Mouse (Mus musculus) left cerebral cortex, adult 18-20 months (tissue): ENCODE measurements around the gene Rbms1. TPM values are rescaled to one million over a fixed set of nuclear protein-coding genes. Genes with fewer than 3 reads are reported as not detected.

Experiments used
- DNase-seq, 2 experiments: peaks; one replicate each; pipeline ENCODE4 v3.0.0; 2021 to 2022; ENCODE audit warnings: low spot score in 2 of 2, mixed read lengths in 1 of 2
- total RNA-seq, 2 experiments: library from RNA; stranded (reverse); gene quantifications; 2 replicates each; pipeline ENCODE4 v1.2.3; 2021

Rbms1 gene
- total RNA-seq, 2 experiments from 2014 or later, result 17.9 to 20.3 TPM

- no peak for DNase-seq
Observed at GRCm38 (mm10) chr2:60812949-60813348, 150.0 kb downstream of the Rbms1 start.

- no peak for DNase-seq
Observed at GRCm38 (mm10) chr2:60810617-60811016, 152.4 kb downstream of the Rbms1 start.

- DNase-seq, result no peak
Observed at GRCm38 (mm10) chr2:60809441-60809921, 153.5 kb downstream of the Rbms1 start.

GRCm38 (mm10) chr2:60808822-60809221 lies 154.2 kb downstream of the Rbms1 start:
- DNase-seq, result no peak

- DNase-seq, result no peak
Observed at GRCm38 (mm10) chr2:60807341-60808195, 155.4 kb downstream of the Rbms1 start.

GRCm38 (mm10) chr2:60804763-60805162 lies 158.2 kb downstream of the Rbms1 start:
- DNase-seq, result no peak

- no peak for DNase-seq
Observed at GRCm38 (mm10) chr2:60803377-60803776, 159.6 kb downstream of the Rbms1 start.

- no peak for DNase-seq
Observed at GRCm38 (mm10) chr2:60802828-60803227, 160.2 kb downstream of the Rbms1 start.

- DNase-seq, result peak; percentile 33 to 38
Observed at GRCm38 (mm10) chr2:60802191-60802590, 160.8 kb downstream of the Rbms1 start.

- no peak for DNase-seq
Observed at GRCm38 (mm10) chr2:60801571-60802155, 161.3 kb downstream of the Rbms1 start.

- no peak for DNase-seq
Observed at GRCm38 (mm10) chr2:60800921-60801558, 162.0 kb downstream of the Rbms1 start.

- DNase-seq, result no peak
Observed at GRCm38 (mm10) chr2:60799816-60800215, 163.2 kb downstream of the Rbms1 start.

- no peak for DNase-seq
Observed at GRCm38 (mm10) chr2:60798767-60799529, 164.0 kb downstream of the Rbms1 start.

GRCm38 (mm10) chr2:60796969-60797669 lies 165.9 kb downstream of the Rbms1 start:
- no peak for DNase-seq

GRCm38 (mm10) chr2:60796616-60796968 lies 166.4 kb downstream of the Rbms1 start:
- no peak for DNase-seq

- DNase-seq, result no peak
Observed at GRCm38 (mm10) chr2:60795861-60796260, 167.1 kb downstream of the Rbms1 start.

GRCm38 (mm10) chr2:60792506-60792905 lies 170.5 kb downstream of the Rbms1 start:
- DNase-seq, result no peak

- DNase-seq, result no peak
Observed at GRCm38 (mm10) chr2:60789126-60789525, 173.9 kb downstream of the Rbms1 start.

- no peak for DNase-seq
Observed at GRCm38 (mm10) chr2:60788173-60788908, 174.7 kb downstream of the Rbms1 start.

GRCm38 (mm10) chr2:60787088-60787487 lies 175.9 kb downstream of the Rbms1 start:
- no peak for DNase-seq
